Mouse (Mus musculus) megakaryocyte, embryonic 14.5 days (primary cell): ENCODE measurements around the gene Clasp2. TPM values are rescaled to one million over a fixed set of nuclear protein-coding genes. Genes with fewer than 3 reads are reported as not detected.

Experiments
- H3K27me3 ChIP-seq: replicated peaks from 2 replicates; pipeline ENCODE3; 2012; ENCODE audit warnings: inconsistent platforms
- H3K36me3 ChIP-seq: replicated peaks from 2 replicates; pipeline ENCODE3; 2012; ENCODE audit warnings: low read length, inconsistent platforms, mixed read lengths
- H3K4me1 ChIP-seq: 2 replicates; pipeline ENCODE4 v1.6.1; 2012; ENCODE audit warnings: inconsistent platforms
- H3K4me3 ChIP-seq: replicated peaks from 2 replicates; pipeline ENCODE3; 2012; ENCODE audit warnings: moderate library complexity, mild to moderate bottlenecking, inconsistent platforms
- H3K9me3 ChIP-seq: 2 replicates; pipeline ENCODE4 v1.6.1; 2012; ENCODE audit warnings: inconsistent platforms
- FLI1 ChIP-seq: IDR thresholded peaks from 2 replicates; pipeline ENCODE4 v1.6.1; 2012; ENCODE audit warnings: low read length, inconsistent platforms, mixed read lengths
- GATA1 ChIP-seq: IDR thresholded peaks from 3 replicates; pipeline ENCODE4 v1.6.1; 2012; ENCODE audit warnings: mixed read lengths, low read length, inconsistent platforms, borderline replicate concordance
- polyA plus RNA-seq: library from polyadenylated mRNA; stranded (reverse); fragments of >175 nt; gene quantifications from 2 replicates; pipeline ENCODE4 v1.2.3, GENCODE M21; 2012; ENCODE audit warnings: low replicate concordance; ENCODE audit not compliant: insufficient read depth

Clasp2 gene
- polyA plus RNA-seq, 1 experiment, result 1.4 TPM

DNA sequence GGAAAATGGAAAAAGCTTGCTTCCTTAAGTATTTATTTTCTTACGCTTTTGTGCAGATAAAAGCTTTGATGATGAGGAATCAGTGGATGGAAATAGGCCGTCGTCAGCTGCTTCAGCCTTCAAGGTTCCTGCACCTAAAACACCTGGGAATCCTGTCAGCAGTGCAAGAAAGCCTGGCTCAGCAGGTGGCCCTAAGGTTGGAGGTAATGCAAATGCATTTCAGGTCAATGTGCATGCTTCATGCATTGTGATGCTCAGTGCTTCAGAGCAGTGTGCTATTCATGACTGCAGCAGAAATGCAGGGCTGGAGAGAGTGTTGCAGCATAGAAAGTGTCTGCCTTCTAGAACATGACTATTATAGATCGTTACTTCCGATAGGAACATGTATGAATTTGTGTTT is 71.8 kb downstream of the Clasp2 start:
- Histone ChIP-seq H3K36me3 (peaks cover 13% of the 10 kb centered on the region), H3K27me3 (no peaks in the 10 kb centered on the region), H3K9me3 (no peaks in the 10 kb centered on the region), H3K4me3 (no peak overlapping the region), H3K4me1 (peaks cover 8% of the 10 kb centered on the region)
- no peak for TF ChIP-seq FLI1
- no peak for TF ChIP-seq GATA1

DNA sequence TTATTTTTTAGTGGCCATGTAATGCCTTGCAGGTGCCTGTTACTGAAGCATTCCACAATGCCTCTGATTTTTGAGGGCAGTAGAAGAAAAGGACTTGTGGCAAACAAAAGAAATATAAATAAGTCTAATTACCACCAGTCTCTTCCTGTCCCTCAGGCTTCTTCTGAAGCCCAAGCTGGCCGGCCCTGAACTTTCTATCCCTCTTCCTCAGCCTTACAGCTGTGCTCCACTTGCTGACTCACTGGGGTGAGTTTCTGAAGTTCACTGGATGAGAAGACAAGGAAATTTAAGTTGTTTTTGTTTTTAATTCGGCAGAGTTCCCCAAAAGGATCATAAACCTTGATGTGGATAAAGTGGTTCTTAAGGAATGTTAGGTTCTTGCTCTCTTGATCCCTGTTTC is 74.6 kb downstream of the Clasp2 start:
- Histone ChIP-seq H3K4me1 (peaks cover 14% of the 10 kb centered on the region), H3K9me3 (no peaks in the 10 kb centered on the region), H3K27me3 (no peaks in the 10 kb centered on the region), H3K36me3 (peaks cover 16% of the 10 kb centered on the region), H3K4me3 (no peak overlapping the region)
- TF ChIP-seq GATA1 (no peak), FLI1 (no peak)

DNA sequence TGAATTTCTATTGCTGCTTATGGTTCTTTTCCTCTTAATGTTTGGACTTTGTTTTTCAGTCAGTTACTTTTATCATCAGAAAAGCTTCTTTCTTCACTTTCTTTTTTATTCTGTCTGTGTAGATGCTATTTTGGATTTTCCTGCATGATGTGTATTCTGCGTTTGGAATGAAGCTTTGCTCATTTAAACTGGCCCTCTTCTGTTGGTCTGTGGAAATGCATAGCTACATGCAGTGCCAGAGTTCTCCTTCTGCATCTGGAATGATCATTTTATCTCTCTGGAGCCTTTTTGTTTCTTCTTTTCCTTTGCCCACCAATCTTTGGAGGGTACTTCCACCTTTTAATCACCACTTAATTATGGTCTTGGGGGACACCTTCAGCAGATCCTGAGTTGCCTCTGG is 80.9 kb downstream of the Clasp2 start:
- Histone ChIP-seq H3K36me3 (peaks cover 12% of the 10 kb centered on the region), H3K27me3 (no peaks in the 10 kb centered on the region), H3K9me3 (no peaks in the 10 kb centered on the region), H3K4me1 (peaks cover 22% of the 10 kb centered on the region), H3K4me3 (no peak overlapping the region)
- TF ChIP-seq GATA1, result no peak
- TF ChIP-seq FLI1, result no peak

DNA sequence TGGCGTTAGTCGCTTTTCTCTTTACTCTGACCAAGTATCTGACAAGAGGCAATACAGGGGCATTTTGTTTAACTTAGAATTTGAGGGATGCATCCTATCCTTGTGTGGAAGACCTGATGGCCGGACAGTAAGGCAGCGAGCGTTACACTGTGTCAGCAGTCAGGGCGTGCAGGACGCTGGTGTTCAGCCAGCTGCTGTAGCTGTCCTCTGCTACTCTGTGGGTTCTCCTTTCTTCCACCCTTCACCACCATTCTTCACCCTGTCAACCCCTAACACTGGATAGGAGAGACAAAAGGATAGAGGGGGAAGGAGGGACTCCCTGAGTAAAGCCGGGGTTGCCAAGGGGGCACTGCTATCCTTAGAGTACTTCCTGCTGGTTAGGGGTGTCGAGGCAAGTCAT is 87.4 kb downstream of the Clasp2 start:
- H3K36me3 ChIP-seq, result peaks cover 17% of the 10 kb centered on the region
- H3K27me3 ChIP-seq, result no peaks in the 10 kb centered on the region
- H3K9me3 ChIP-seq, result no peaks in the 10 kb centered on the region
- H3K4me3 ChIP-seq, result no peak overlapping the region
- H3K4me1 ChIP-seq, result peaks cover 14% of the 10 kb centered on the region
- TF ChIP-seq FLI1 (no peak), GATA1 (no peak)

DNA sequence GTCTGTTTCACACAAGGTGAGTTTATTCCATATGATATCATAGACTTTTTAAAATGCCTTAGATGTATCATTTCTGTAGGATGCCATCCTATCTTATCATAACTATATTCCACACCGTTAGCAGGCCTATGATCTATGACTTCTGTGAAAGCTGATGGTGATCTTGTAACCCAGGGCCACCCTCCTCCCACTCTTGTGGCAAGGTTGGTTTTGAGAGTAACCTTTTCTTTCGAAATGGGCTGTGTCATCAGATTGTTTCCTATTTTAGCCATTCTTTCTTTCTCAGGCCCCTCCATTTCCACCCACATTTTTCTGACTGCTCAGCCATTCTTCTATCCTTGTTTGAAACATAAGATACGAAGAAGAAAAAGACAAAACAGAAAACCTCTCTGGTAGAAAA is 88.9 kb downstream of the Clasp2 start:
- peaks cover 18% of the 10 kb centered on the region for H3K4me1 ChIP-seq
- TF ChIP-seq GATA1 (no peak), FLI1 (no peak)
- no peaks in the 10 kb centered on the region for H3K9me3 ChIP-seq
- no peaks in the 10 kb centered on the region for H3K27me3 ChIP-seq
- H3K4me3 ChIP-seq, result no peak overlapping the region
- H3K36me3 ChIP-seq, result peaks cover 14% of the 10 kb centered on the region

DNA sequence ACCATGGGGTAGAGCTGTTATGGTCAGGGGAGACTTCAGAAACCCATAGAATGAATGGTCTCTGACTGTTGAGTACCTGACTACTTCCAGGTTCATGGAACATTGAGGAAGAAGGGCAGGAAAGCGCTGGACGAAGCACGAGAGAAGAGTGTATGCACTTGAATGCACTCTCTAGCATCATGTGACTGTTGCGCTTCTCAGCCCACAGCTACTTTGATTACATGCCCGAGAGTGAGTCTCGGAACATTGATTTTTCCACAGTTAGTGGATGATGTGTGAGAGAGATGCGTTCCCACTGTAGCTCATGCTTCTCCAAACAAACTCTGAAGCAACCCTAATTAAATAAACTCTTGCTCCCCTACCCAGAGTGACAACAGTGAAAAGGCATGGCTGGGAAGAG is 92.2 kb downstream of the Clasp2 start:
- H3K9me3 ChIP-seq, result no peaks in the 10 kb centered on the region
- no peak overlapping the region for H3K4me3 ChIP-seq
- no peak for TF ChIP-seq FLI1
- no peak for TF ChIP-seq GATA1
- H3K27me3 ChIP-seq, result no peaks in the 10 kb centered on the region
- peaks cover 11% of the 10 kb centered on the region; the same call in 1 of the 2 replicates for H3K4me1 ChIP-seq
- H3K36me3 ChIP-seq, result peaks cover 26% of the 10 kb centered on the region

DNA sequence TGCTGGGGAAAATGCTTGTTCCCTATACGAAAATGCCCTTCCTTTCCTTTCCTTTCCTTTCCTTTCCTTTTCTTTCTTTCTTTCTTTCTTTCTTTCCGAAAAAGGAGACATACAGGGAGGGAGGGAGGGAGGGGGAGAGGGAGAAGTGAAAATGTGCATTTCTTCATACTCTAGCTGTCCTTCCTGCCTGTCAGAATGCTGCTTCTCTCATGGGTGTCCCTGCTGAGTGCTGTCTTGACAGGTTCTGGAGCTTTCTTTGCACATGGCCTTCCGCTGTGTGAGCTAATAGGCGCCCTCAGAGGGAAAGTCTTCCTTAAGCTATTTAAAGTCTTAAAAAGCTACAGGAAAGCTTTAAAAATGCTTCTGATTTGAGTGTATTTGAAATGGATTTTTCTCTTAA is 95.7 kb downstream of the Clasp2 start:
- Histone ChIP-seq H3K36me3 (peaks cover 39% of the 10 kb centered on the region), H3K27me3 (no peaks in the 10 kb centered on the region), H3K9me3 (no peaks in the 10 kb centered on the region), H3K4me1 (peaks cover 11% of the 10 kb centered on the region), H3K4me3 (no peak overlapping the region)
- TF ChIP-seq GATA1 (no peak), FLI1 (no peak)

DNA sequence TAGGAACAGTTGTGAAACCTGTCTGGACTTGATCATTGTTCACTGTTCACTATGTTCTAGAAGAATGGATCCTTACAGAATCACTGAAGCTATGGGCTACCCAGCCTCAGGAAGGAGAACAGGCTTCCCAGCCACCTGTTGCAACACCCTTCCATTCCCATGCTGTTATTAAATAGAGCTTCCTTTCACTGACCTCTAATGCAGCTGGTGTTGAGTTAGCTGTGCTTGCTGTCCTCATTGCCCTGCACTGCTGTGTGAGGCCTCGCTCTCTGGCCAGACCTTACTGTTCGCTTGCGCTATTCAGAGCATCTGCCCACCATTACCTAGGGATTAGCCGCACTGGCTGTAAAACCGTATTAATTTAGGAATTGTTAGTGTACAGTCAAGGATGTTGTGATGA is 96.2 kb downstream of the Clasp2 start:
- Histone ChIP-seq H3K4me1 (peaks cover 11% of the 10 kb centered on the region), H3K36me3 (peaks cover 38% of the 10 kb centered on the region), H3K9me3 (no peaks in the 10 kb centered on the region), H3K4me3 (no peak overlapping the region), H3K27me3 (no peaks in the 10 kb centered on the region)
- TF ChIP-seq GATA1 (no peak), FLI1 (no peak)

DNA sequence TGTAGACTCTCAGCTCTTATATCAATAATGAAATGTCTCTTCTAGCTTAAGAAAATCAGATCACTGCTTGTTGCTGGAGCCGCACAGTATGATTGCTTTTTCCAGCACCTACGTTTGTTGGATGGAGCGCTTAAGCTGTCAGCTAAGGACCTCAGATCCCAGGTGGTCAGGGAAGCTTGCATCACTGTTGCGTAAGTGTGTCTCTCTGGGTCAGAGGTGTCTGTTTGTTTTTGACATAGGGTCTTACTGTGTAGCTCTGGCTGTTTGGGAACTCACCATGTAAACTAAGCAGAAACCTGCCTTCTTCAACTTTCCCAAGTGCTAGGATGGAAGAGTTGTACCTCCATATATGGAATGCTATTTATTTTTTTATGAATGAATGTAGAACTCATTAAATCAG is 102.8 kb downstream of the Clasp2 start:
- peaks cover 12% of the 10 kb centered on the region for H3K4me1 ChIP-seq
- no peaks in the 10 kb centered on the region for H3K27me3 ChIP-seq
- H3K36me3 ChIP-seq, result peaks cover 41% of the 10 kb centered on the region
- H3K9me3 ChIP-seq, result no peaks in the 10 kb centered on the region
- TF ChIP-seq FLI1 (no peak), GATA1 (no peak)
- H3K4me3 ChIP-seq, result no peak overlapping the region

DNA sequence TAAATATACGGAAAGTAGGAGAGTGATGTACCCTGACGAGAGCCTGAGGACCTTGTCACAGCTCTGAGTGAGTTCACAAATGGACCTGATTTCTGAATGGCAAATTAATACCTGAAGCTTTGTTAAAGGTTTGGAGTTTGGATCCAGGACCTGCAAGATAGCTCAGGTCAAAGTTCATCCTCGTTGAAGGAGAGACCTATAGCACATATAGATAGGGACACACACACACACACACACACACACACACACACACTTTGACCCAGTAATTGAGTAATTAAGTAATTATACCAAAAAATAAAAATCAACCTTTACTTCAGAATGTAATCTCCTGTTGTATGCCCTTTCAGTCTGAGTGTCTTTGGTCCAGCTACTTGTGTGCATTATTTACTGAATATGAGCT is 114.2 kb downstream of the Clasp2 start:
- no peak overlapping the region for H3K4me3 ChIP-seq
- H3K9me3 ChIP-seq, result no peaks in the 10 kb centered on the region
- H3K4me1 ChIP-seq, result peaks cover 17% of the 10 kb centered on the region
- H3K27me3 ChIP-seq, result no peaks in the 10 kb centered on the region
- H3K36me3 ChIP-seq, result peaks cover 66% of the 10 kb centered on the region
- TF ChIP-seq FLI1 (no peak), GATA1 (no peak)

DNA sequence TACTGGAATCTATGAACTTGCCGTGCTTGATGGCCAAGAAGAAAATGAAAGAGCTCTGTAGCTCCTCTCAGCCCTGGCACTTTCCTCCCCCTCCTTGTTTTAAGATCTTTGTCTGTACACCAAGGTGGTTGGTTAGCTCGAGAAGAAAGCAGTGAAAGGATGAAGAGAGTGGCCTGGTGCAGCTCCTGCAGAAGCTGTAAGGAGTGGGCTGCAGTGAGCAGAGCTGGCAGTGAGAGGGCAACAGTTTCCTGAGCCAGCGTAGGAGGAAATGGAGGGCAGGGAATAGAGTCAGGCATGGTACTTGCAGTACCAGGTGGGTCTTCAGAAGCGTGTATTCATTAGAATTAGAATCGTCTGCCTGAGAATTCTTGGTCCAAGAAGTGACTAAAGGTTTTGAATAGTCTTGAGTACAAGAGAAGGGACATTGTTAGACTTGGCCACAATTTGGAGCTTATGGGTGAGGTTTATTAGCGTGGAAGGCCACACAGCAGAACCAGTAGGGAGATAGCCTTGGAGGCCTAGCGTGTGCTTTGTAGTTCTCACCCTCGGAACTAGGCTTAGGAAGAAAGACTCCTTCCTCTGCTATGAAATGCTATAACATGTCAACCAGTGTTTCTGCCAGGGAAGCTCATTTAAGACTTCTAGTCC is 116.1 kb downstream of the Clasp2 start:
- Histone ChIP-seq H3K4me3 (no peak overlapping the region), H3K27me3 (no peaks in the 10 kb centered on the region), H3K9me3 (no peaks in the 10 kb centered on the region), H3K36me3 (peaks cover 63% of the 10 kb centered on the region), H3K4me1 (peaks cover 17% of the 10 kb centered on the region)
- TF ChIP-seq GATA1, result no peak
- TF ChIP-seq FLI1, result no peak
